Mouse (Mus musculus): Measurements from ENCODE around the gene Abracl. TPM values are rescaled to one million over a fixed set of nuclear protein-coding genes. Genes with fewer than 3 reads are reported as not detected.

The Abracl gene
- polyA plus RNA-seq, 1 experiment from 2014 or later, result 190 TPM

- Histone ChIP-seq H3K9me3 (no peaks in the 10 kb centered on the region), H3K36me3 (peaks cover 47% of the 10 kb centered on the region), H3K27ac (no peak overlapping the region), H3K4me1 (no peaks in the 10 kb centered on the region), H3K4me3 (no peak overlapping the region), H3K27me3 (ENCODE audit: insufficient read depth, poor library complexity, severe bottlenecking) (no peaks in the 10 kb centered on the region)
- DNase-seq (ENCODE audit: low spot score), result no peak
- 90% methylated on average over 1 of the region's 1 CpGs for WGBS
These were observed 13.3 kb downstream of the Abracl start for GRCm38 (mm10) chr10:18009744-18010143.

GRCm38 (mm10) chr10:18008118-18008517 lies 15.0 kb downstream of the Abracl start:
- no peaks in the 10 kb centered on the region for H3K27me3 ChIP-seq (ENCODE audit: insufficient read depth, poor library complexity, severe bottlenecking)
- H3K4me3 ChIP-seq, result no peak overlapping the region
- no peaks in the 10 kb centered on the region for H3K9me3 ChIP-seq
- DNase-seq (ENCODE audit: low spot score), result no peak
- H3K4me1 ChIP-seq, result no peaks in the 10 kb centered on the region
- H3K27ac ChIP-seq, result no peak overlapping the region
- peaks cover 32% of the 10 kb centered on the region for H3K36me3 ChIP-seq

GRCm38 (mm10) chr10:18007243-18007642 lies 15.8 kb downstream of the Abracl start:
- Histone ChIP-seq H3K9me3 (no peaks in the 10 kb centered on the region), H3K27ac (no peak overlapping the region), H3K27me3 (ENCODE audit: insufficient read depth, poor library complexity, severe bottlenecking) (no peaks in the 10 kb centered on the region), H3K4me3 (no peak overlapping the region), H3K4me1 (no peaks in the 10 kb centered on the region), H3K36me3 (peaks cover 24% of the 10 kb centered on the region)
- no peak for DNase-seq (ENCODE audit: low spot score)
- 82% methylated on average over 3 of the region's 3 CpGs for WGBS

- no peaks in the 10 kb centered on the region for H3K9me3 ChIP-seq
- no peaks in the 10 kb centered on the region for H3K27me3 ChIP-seq (ENCODE audit: insufficient read depth, poor library complexity, severe bottlenecking)
- no peak for DNase-seq (ENCODE audit: low spot score)
- WGBS, result 90% methylated on average over 1 of the region's 1 CpGs
- no peak overlapping the region for H3K4me3 ChIP-seq
- H3K27ac ChIP-seq, result no peak overlapping the region
- no peaks in the 10 kb centered on the region for H3K4me1 ChIP-seq
- peaks cover 24% of the 10 kb centered on the region for H3K36me3 ChIP-seq
These were observed 16.3 kb downstream of the Abracl start for GRCm38 (mm10) chr10:18006756-18007155.

- WGBS, result 80% methylated on average over 7 of the region's 7 CpGs
These were observed 17.7 kb downstream of the Abracl start for GRCm38 (mm10) chr10:18005136-18005955.

GRCm38 (mm10) chr10:18003966-18004637 lies 19.0 kb downstream of the Abracl start:
- H3K4me1 ChIP-seq, result no peaks in the 10 kb centered on the region
- WGBS, result 77% methylated on average over 12 of the region's 12 CpGs

More at GRCm38 (mm10) chr10:18005136-18005955, 17.7 kb downstream of the Abracl start:
- H3K27ac ChIP-seq, result no peak overlapping the region
- no peak overlapping the region for H3K4me3 ChIP-seq
- H3K9me3 ChIP-seq, result no peaks in the 10 kb centered on the region
- peaks cover 14% of the 10 kb centered on the region for H3K36me3 ChIP-seq
- no peaks in the 10 kb centered on the region for H3K27me3 ChIP-seq (ENCODE audit: insufficient read depth, poor library complexity, severe bottlenecking)
- no peaks in the 10 kb centered on the region for H3K4me1 ChIP-seq
- no peak for DNase-seq (ENCODE audit: low spot score)

GRCm38 (mm10) chr10:17990576-17990975 lies 32.5 kb downstream of the Abracl start:
- Histone ChIP-seq H3K4me3 (no peak overlapping the region), H3K4me1 (no peaks in the 10 kb centered on the region), H3K9me3 (no peaks in the 10 kb centered on the region), H3K27me3 (ENCODE audit: insufficient read depth, poor library complexity, severe bottlenecking) (no peaks in the 10 kb centered on the region), H3K27ac (no peak overlapping the region), H3K36me3 (no peaks in the 10 kb centered on the region)
- no peak for DNase-seq (ENCODE audit: low spot score)
- 76% methylated on average over 4 of the region's 4 CpGs for WGBS

More at GRCm38 (mm10) chr10:18003966-18004637, 19.0 kb downstream of the Abracl start:
- H3K9me3 ChIP-seq, result no peaks in the 10 kb centered on the region
- no peaks in the 10 kb centered on the region for H3K27me3 ChIP-seq (ENCODE audit: insufficient read depth, poor library complexity, severe bottlenecking)
- H3K36me3 ChIP-seq, result peaks cover 3% of the 10 kb centered on the region
- no peak for DNase-seq (ENCODE audit: low spot score)
- no peak overlapping the region for H3K4me3 ChIP-seq
- H3K27ac ChIP-seq, result no peak overlapping the region

GRCm38 (mm10) chr10:17989136-17989535 lies 34.0 kb downstream of the Abracl start:
- no peak for DNase-seq (ENCODE audit: low spot score)
- no peak overlapping the region for H3K4me3 ChIP-seq
- H3K4me1 ChIP-seq, result no peaks in the 10 kb centered on the region
- H3K27ac ChIP-seq, result no peak overlapping the region
- no peaks in the 10 kb centered on the region for H3K9me3 ChIP-seq
- no peaks in the 10 kb centered on the region for H3K36me3 ChIP-seq
- 74% methylated on average over 6 of the region's 6 CpGs for WGBS
- H3K27me3 ChIP-seq (ENCODE audit: insufficient read depth, poor library complexity, severe bottlenecking), result no peaks in the 10 kb centered on the region

GRCm38 (mm10) chr10:17987823-17988423 lies 35.2 kb downstream of the Abracl start:
- 78% methylated on average over 8 of the region's 8 CpGs for WGBS
- DNase-seq (ENCODE audit: low spot score), result no peak
- Histone ChIP-seq H3K27me3 (ENCODE audit: insufficient read depth, poor library complexity, severe bottlenecking) (no peaks in the 10 kb centered on the region), H3K4me1 (no peaks in the 10 kb centered on the region), H3K4me3 (no peak overlapping the region), H3K36me3 (no peaks in the 10 kb centered on the region), H3K27ac (no peak overlapping the region), H3K9me3 (no peaks in the 10 kb centered on the region)

GRCm38 (mm10) chr10:17983313-17983712 lies 39.8 kb downstream of the Abracl start:
- Histone ChIP-seq H3K4me1 (no peaks in the 10 kb centered on the region), H3K9me3 (no peaks in the 10 kb centered on the region), H3K36me3 (no peaks in the 10 kb centered on the region), H3K27me3 (ENCODE audit: insufficient read depth, poor library complexity, severe bottlenecking) (no peaks in the 10 kb centered on the region), H3K27ac (no peak overlapping the region), H3K4me3 (no peak overlapping the region)
- 94% methylated on average over 2 of the region's 2 CpGs for WGBS
- DNase-seq (ENCODE audit: low spot score), result no peak

- Histone ChIP-seq H3K4me3 (no peak overlapping the region), H3K9me3 (no peaks in the 10 kb centered on the region), H3K27me3 (ENCODE audit: insufficient read depth, poor library complexity, severe bottlenecking) (no peaks in the 10 kb centered on the region), H3K4me1 (no peaks in the 10 kb centered on the region), H3K36me3 (no peaks in the 10 kb centered on the region), H3K27ac (no peak overlapping the region)
- no peak for DNase-seq (ENCODE audit: low spot score)
- 49% methylated on average over 4 of the region's 4 CpGs for WGBS
These were observed 57.0 kb downstream of the Abracl start for GRCm38 (mm10) chr10:17966090-17966489.
